Mouse (Mus musculus): ENCODE results near the gene Agfg2. TPM values are rescaled to one million over a fixed set of nuclear protein-coding genes. Genes with fewer than 3 reads are reported as not detected.

Agfg2 gene
- total RNA-seq, 4 experiments from 2014 or later, result 13.1 to 23.0 (median 15.4) TPM

- no peak for DNase-seq (ENCODE audit: low spot score)
These were observed 885 bp downstream of the Agfg2 start for GRCm38 (mm10) chr5:137683388-137684293.

GRCm38 (mm10) chr5:137682526-137682925 lies 2.0 kb downstream of the Agfg2 start:
- no peak for DNase-seq (ENCODE audit: low spot score)

GRCm38 (mm10) chr5:137679726-137680125 lies 4.8 kb downstream of the Agfg2 start:
- no peak for DNase-seq (ENCODE audit: low spot score)

- DNase-seq (ENCODE audit: low spot score), result no peak
These were observed 5.8 kb downstream of the Agfg2 start for GRCm38 (mm10) chr5:137678736-137679135.

GRCm38 (mm10) chr5:137677859-137678258 lies 6.7 kb downstream of the Agfg2 start:
- no peak for DNase-seq (ENCODE audit: low spot score)

DNA sequence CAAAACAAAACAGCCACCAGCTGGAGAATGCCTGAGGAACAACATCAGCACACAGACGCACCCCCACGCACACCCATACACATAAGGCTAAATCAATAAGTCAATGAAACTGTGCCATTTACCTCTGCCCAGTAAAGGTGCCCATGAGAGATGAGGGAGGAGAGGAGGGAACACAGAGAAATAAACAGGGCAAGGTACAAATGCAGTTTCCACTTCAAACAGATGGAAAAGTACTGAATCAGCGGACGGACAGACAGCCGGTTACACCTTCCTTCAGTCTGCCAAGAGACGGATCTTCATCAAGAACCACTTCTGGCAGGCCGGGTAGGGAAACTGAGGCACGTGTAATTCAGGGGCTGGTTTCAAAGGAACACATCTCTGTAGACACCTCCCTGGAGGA lies 9.7 kb downstream of the Agfg2 start:
- no peak for DNase-seq (ENCODE audit: low spot score)

DNA sequence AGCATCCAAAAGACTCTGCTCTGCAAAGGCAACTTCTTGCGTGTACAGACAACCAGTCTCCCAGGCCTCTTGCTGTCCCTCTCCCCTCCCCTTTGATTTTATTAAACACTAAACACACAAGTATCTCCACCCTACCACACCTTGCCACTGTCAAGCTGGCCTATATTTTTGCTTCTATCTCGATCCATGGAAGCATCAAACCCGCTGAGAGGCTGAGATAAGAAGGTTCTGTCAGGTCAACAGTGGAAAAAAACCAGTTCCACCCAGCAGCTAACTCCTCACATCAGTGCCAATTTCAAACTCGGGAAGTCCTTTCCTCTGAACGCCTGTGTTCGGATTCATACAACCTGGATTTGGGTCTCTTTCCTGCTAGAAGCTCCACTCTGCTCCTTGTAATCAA lies 11.5 kb downstream of the Agfg2 start:
- no peak for DNase-seq (ENCODE audit: low spot score)

DNA sequence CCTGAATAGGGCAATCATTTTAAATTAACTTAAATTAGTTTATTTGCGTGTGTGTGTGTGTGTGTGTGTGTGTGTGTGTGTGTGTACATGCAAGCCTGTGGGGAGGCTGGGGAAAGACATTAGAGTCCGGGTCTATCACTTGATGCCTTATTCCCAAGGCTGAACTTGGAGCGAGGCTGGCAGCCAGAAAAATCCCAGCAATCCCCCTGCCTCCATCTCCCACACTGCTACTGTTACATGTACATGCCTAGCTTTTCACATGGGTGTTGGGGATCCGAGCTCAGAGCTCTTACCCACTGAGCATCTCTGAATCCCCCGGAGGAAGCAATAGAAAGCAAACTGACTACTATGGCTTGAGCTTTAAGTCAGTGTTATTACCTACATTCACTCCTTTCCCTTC lies 12.2 kb downstream of the Agfg2 start:
- no peak for DNase-seq (ENCODE audit: low spot score)

DNA sequence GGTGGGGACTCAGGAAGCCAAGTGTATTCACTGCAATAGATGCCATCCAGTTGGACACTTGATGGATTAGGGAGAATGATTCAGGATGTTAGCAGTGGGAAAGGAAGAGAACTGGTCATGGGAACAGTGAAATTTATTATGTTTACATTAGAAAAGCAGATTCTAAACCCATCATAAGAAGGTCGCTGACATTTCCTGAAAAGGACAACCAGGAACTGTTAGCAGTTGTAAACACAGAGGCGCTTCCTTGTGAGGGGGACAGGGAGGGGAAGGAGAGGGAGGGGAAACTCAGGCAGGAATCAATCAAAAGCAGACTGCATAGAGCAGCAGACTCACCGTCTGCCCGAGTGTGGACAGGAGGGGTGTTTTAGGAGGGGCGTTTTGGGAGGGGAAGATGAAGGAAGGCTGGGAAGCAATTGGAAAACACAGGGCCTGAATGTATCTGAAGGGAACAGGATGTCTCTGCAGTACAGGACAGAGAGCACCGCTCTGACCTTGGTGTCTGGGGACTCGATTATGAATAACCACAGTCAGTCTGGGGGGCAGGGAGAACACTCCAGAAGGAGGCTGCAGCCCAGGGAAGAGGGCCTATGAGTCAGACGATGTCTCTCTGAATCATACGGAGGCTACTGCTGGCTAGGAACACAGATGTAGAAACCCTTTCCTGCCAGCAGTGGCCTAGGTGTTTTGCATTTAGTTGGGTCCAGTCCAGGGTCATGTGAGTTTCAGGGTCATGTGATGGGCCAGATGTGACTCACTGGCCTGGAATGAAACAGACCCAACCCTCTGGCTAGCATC lies 12.9 kb downstream of the Agfg2 start:
- peak; percentile 91 for DNase-seq (ENCODE audit: low spot score)

DNA sequence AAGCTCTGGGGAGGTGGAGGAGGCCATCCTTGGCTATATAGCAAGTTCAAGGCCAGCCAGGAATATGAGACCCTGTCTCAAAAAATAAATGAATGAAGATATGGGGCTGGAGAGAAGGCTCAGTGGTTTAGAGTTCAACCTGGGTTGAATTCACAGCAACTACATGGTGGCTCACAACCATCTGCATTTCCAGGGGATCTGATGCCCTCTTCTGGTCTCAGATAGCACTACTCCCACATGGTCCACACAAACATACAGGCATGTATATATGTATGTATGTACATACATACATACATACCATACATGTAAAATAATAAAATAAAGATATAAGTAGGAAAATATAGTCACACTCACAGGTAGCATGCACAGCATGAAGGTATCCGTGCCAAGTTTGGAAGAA lies 14.3 kb downstream of the Agfg2 start:
- no peak for DNase-seq (ENCODE audit: low spot score)

DNA sequence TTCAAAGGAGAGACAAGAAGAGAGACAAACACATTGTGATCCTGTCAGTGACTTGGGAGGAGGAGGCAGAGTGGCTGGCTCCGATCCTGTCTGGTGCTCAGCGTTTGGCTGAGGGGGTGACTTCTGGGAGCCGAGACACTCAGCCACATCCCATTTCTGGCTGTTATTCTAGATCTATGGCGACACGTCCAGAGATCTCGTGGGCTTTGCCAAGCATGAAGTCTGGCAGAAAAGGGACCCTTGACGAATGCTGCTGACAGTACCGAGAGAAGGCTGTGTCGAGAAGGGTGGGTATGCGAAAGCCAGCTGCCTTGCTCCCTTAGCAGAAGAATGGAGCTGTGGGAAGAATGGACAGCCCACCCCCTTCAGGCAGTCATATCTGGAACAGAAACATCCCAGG lies 15.6 kb downstream of the Agfg2 start:
- peak; percentile 65 for DNase-seq (ENCODE audit: low spot score)

DNA sequence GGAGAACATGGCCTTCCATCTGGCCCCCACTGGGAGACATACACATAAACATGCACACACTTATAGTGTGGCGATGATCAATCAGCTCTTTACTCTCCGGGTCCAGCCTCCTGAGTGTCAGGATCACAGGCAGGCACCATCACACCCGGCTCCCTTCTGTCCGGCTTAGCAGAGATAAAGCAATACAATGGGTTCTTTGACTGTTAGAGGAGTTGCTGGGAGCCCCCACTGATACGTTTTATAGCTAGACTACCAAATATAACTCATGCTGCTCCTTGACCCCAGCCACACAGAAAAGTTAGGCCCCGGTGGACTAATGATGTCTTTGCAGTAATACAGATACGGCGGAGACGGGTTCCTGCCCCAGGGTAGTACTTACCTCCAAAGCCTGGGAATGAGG lies 21.5 kb downstream of the Agfg2 start:
- no peak for DNase-seq (ENCODE audit: low spot score)

DNA sequence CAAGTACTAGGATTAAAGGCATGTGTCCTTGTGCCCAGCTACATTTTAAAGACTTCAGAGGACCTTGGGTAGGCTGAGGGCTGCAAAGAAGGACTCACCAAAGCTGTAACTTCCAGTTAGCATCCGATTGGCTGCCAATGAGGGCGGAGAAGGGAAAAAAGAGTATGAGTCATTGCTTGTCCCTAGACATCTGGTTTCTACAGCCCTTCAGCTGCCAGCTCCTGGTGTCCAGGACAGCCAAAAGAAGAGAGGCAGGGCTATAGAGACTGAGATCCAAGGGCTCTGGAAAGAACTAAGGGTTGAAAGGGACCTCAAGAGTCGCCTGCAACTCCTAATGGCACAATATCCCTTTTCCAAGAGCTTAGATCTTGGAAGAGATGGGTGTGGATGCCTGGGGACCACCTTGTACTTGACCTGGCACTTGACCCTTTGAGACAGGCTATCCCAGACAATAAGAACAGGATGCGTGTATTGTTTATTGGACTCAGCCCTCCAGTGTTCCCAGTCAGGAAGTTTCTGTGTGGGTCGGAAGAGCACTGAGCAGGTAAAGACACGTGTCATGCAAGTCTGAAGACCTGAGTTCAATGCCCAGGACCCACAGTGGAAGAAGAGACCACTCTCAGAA lies 24.4 kb downstream of the Agfg2 start:
- peak; percentile 89 for DNase-seq (ENCODE audit: low spot score)

DNA sequence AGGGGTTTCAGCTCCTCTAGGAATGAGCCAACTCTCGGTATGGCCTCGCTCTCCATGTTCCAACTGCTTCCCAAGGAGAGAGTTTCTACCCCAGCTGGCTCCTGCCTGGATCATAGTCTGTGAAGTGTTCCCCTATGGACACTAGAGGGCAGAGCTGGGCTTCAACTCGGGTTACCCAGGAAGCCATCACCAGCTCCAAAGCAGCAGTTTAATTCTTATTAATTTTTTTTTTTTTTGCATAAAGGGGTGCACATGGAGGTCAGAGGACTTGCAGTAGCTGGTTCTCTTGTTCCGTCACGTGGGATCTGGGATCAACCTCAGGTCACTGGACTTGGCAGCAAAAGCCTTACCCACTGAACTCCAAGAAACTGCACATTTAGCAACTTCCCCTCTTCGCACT lies 27.5 kb downstream of the Agfg2 start:
- DNase-seq (ENCODE audit: low spot score), result peak; percentile 83

GRCm38 (mm10) chr5:137654746-137655145 lies 29.8 kb downstream of the Agfg2 start:
- DNase-seq (ENCODE audit: low spot score), result no peak

DNA sequence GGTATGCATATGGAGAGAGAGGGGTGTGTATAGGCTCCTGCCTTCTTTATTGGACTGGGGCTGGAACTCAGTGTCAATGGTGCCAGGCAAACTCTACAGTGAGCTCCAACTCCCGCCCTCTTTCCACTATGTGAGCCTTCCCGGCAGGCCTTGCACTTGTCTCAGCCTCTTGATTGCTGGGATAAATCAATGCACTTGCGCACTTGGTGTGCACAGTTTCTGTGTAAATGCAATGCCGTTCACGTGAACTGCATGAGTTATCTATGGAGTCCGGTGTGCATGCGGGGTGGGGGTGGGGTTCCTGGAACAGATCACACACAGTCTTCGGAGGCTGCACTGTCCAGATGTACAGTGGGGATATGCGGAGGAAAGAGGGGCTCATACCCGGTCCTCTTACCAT lies 31.2 kb downstream of the Agfg2 start:
- no peak for DNase-seq (ENCODE audit: low spot score)

DNA sequence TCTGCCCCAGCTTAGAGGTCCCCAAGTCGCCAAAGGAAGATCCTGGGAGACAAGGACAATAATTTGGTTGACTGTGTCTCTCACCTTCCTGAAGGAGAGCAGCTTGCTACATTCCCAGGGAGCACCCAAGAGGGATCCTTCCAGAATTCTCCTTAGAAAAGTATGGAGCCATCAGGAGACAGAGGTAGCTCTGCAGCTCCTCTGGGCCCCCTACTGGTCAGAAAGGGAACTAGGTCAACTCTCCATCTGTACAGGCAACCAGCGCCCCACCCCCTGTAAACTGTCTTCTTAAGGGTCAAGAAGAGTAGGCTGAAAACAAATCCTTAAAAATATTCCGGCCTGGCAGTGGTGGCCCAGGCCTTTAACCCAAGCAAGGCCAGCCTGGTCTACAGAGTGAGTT lies 32.1 kb downstream of the Agfg2 start:
- DNase-seq (ENCODE audit: low spot score), result peak; percentile 78

- no peak for DNase-seq (ENCODE audit: low spot score)
These were observed 34.6 kb downstream of the Agfg2 start for GRCm38 (mm10) chr5:137649669-137650571.

- DNase-seq (ENCODE audit: low spot score), result no peak
These were observed 35.3 kb downstream of the Agfg2 start for GRCm38 (mm10) chr5:137649251-137649650.

- no peak for DNase-seq (ENCODE audit: low spot score)
These were observed 36.5 kb downstream of the Agfg2 start for GRCm38 (mm10) chr5:137647827-137648601.

All from heart, adult 8-10 months (tissue).